Mouse (Mus musculus): ENCODE results near the gene Gm4792.

Gm4792 gene

GRCm38 (mm10) chr10:94304064-94304657 lies 5.7 kb upstream of the Gm4792 start:
- no peak for DNase-seq (ENCODE audit: low read depth, low spot score)

GRCm38 (mm10) chr10:94299301-94299700 lies 798 bp upstream of the Gm4792 start:
- no peak for DNase-seq (ENCODE audit: low read depth, low spot score)

GRCm38 (mm10) chr10:94295923-94296605 lies 2.4 kb downstream of the Gm4792 start:
- no peak for DNase-seq (ENCODE audit: low read depth, low spot score)

GRCm38 (mm10) chr10:94294933-94295750 lies 3.4 kb downstream of the Gm4792 start:
- no peak for DNase-seq (ENCODE audit: low read depth, low spot score)

GRCm38 (mm10) chr10:94294437-94294836 lies 4.1 kb downstream of the Gm4792 start:
- no peak for DNase-seq (ENCODE audit: low read depth, low spot score)

- DNase-seq (ENCODE audit: low read depth, low spot score): no peak
Measured at GRCm38 (mm10) chr10:94282797-94283196, 15.7 kb downstream of the Gm4792 start.

- no peak for DNase-seq (ENCODE audit: low read depth, low spot score)
Measured at GRCm38 (mm10) chr10:94282179-94282578, 16.3 kb downstream of the Gm4792 start.

- no peak for DNase-seq (ENCODE audit: low read depth, low spot score)
Measured at GRCm38 (mm10) chr10:94276511-94276910, 22.0 kb downstream of the Gm4792 start.

- DNase-seq (ENCODE audit: low read depth, low spot score): no peak
Measured at GRCm38 (mm10) chr10:94275321-94275720, 23.2 kb downstream of the Gm4792 start.

GRCm38 (mm10) chr10:94265656-94266542 lies 32.6 kb downstream of the Gm4792 start:
- DNase-seq (ENCODE audit: low read depth, low spot score): no peak

GRCm38 (mm10) chr10:94263211-94263610 lies 35.3 kb downstream of the Gm4792 start:
- DNase-seq (ENCODE audit: low read depth, low spot score): no peak

GRCm38 (mm10) chr10:94262646-94263045 lies 35.9 kb downstream of the Gm4792 start:
- DNase-seq (ENCODE audit: low read depth, low spot score): no peak

- DNase-seq (ENCODE audit: low read depth, low spot score): no peak
Measured at GRCm38 (mm10) chr10:94260544-94260943, 38.0 kb downstream of the Gm4792 start.

- no peak for DNase-seq (ENCODE audit: low read depth, low spot score)
Measured at GRCm38 (mm10) chr10:94256518-94256917, 42.0 kb downstream of the Gm4792 start.

- no peak for DNase-seq (ENCODE audit: low read depth, low spot score)
Measured at GRCm38 (mm10) chr10:94255744-94256143, 42.8 kb downstream of the Gm4792 start.

- no peak for DNase-seq (ENCODE audit: low read depth, low spot score)
Measured at GRCm38 (mm10) chr10:94254766-94255165, 43.7 kb downstream of the Gm4792 start.

- no peak for DNase-seq (ENCODE audit: low read depth, low spot score)
Measured at GRCm38 (mm10) chr10:94253260-94253807, 45.2 kb downstream of the Gm4792 start.

- no peak for DNase-seq (ENCODE audit: low read depth, low spot score)
Measured at GRCm38 (mm10) chr10:94249575-94250456, 48.7 kb downstream of the Gm4792 start.

- DNase-seq (ENCODE audit: low read depth, low spot score): no peak
Measured at GRCm38 (mm10) chr10:94247748-94248349, 50.7 kb downstream of the Gm4792 start.
